Mouse (Mus musculus) embryonic fibroblast, embryonic 13.5 days (primary cell): ENCODE results near the gene Gnat1. TPM values are rescaled to one million over a fixed set of nuclear protein-coding genes. Genes with fewer than 3 reads are reported as not detected.

Experiments
- H3K27ac ChIP-seq: 2 replicates; pipeline ENCODE4 v1.5.1; 2012; ENCODE audit warnings: low read length, control low read depth, inconsistent platforms; ENCODE audit not compliant: insufficient read depth
- H3K4me1 ChIP-seq: 2 replicates; pipeline ENCODE4 v1.6.1; 2011; ENCODE audit warnings: low read length; ENCODE audit not compliant: control insufficient read depth, insufficient read depth
- H3K4me3 ChIP-seq: 2 replicates; pipeline ENCODE4 v1.5.1; 2011; ENCODE audit warnings: mild to moderate bottlenecking, control low read depth, low read length; ENCODE audit not compliant: insufficient read depth
- CTCF ChIP-seq: IDR thresholded peaks from 2 replicates; pipeline ENCODE4 v1.5.1; 2011; ENCODE audit warnings: mild to moderate bottlenecking, control low read depth, low read length, moderate library complexity, borderline replicate concordance; ENCODE audit not compliant: insufficient read depth
- POLR2A ChIP-seq: IDR thresholded peaks from 2 replicates; pipeline ENCODE4 v1.6.1; 2011; ENCODE audit warnings: low read depth, mild to moderate bottlenecking, control low read depth, low read length, moderate library complexity
- polyA plus RNA-seq: library from polyadenylated mRNA; stranded (reverse); fragments of >200 nt; gene quantifications from 2 replicates; pipeline ENCODE4 v1.2.4, GENCODE M21; 2011; ENCODE audit warnings: low read depth; ENCODE audit not compliant: missing spikeins, insufficient read length

The Gnat1 gene
- polyA plus RNA-seq, 1 experiment: not detected

DNA sequence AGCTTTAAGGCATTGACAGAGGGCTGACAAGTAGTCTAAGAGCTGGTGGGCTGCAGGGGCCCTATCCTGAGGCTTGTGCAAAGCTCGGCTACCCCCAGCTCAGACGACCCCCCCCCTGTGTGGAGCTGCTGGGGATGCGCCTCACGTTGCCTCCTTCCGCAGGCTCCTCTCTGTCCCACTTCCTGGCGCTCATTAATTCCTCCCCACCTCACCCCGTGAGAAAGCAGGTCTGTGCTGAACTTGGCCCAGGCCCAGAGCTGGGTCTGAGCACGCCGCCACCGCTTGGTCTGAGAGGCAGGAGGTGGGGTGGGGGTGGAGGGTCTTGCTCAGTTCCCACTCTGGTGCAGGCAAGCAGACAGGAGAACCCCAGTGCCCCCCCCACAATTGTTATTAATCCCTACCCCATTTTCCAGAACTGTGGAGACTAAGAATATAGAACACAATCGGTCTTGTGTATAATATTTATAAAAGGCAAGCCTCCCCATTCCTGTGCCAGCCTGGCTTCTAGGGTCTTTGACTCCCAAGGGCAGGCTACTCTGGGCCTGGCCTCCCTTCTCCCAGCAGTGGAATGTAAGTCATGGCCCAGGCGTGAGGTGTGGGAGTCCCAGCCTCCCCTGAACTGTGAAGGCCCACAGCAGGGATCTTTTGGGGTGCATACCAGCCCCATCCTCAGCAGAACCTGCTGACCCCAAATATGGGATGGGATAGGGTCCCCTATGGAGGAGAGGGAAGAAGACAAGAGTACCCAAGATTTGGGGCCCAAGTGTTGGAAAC, 28.6 kb downstream of the Gnat1 start:
- Histone ChIP-seq H3K4me3 (no peak overlapping the region), H3K27ac (no peak overlapping the region), H3K4me1 (no peaks in the 10 kb centered on the region)
- no peak for TF ChIP-seq CTCF
- TF ChIP-seq POLR2A: no peak

GRCm38 (mm10) chr9:107650225-107650624, 29.3 kb downstream of the Gnat1 start:
- Histone ChIP-seq H3K27ac (no peak overlapping the region), H3K4me1 (no peaks in the 10 kb centered on the region), H3K4me3 (no peak overlapping the region)
- TF ChIP-seq CTCF (no peak), POLR2A (no peak)

DNA sequence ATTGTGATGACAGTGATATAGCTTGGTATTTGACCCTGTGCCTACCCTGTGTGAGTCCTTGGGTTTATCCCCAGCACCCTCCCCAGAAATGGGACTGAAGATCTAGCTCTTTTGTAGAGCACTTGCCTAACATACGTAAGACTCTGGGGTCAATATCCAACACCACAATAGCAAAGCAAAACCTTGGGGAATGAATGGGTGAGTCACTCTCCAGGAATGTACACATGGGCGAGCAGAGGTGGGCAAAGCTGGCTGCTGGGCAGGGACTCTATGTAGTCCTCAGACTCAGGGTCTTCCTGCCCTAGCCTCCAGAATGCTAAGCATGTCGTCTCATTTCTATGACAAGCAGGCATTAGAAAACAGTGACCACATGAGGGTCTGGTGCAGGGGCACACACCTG, 30.7 kb downstream of the Gnat1 start:
- Histone ChIP-seq H3K4me3 (no peak overlapping the region), H3K4me1 (0 out of 2 replicates have a peak, but pooled peaks cover 5% of the 10 kb centered on the region), H3K27ac (no peak overlapping the region)
- TF ChIP-seq POLR2A: no peak
- TF ChIP-seq CTCF: no peak

- H3K4me3 ChIP-seq: no peak overlapping the region
- TF ChIP-seq POLR2A: no peak
- no peak for TF ChIP-seq CTCF
- no peak overlapping the region for H3K27ac ChIP-seq
- H3K4me1 ChIP-seq: 0 out of 2 replicates have a peak, but pooled peaks cover 5% of the 10 kb centered on the region
These were observed 32.5 kb downstream of the Gnat1 start for GRCm38 (mm10) chr9:107646975-107647374.

GRCm38 (mm10) chr9:107645577-107645976, 33.9 kb downstream of the Gnat1 start:
- Histone ChIP-seq H3K27ac (no peak overlapping the region), H3K4me3 (no peak overlapping the region), H3K4me1 (0 out of 2 replicates have a peak, but pooled peaks cover 5% of the 10 kb centered on the region)
- TF ChIP-seq CTCF (peak; percentile 80), POLR2A (no peak)

- no peak for TF ChIP-seq POLR2A
- no peak for TF ChIP-seq CTCF
- Histone ChIP-seq H3K27ac (no peak overlapping the region), H3K4me3 (no peak overlapping the region), H3K4me1 (0 out of 2 replicates have a peak, but pooled peaks cover 5% of the 10 kb centered on the region)
These were observed 34.4 kb downstream of the Gnat1 start for GRCm38 (mm10) chr9:107645153-107645510.

GRCm38 (mm10) chr9:107644495-107645152, 34.9 kb downstream of the Gnat1 start:
- Histone ChIP-seq H3K27ac (no peak overlapping the region), H3K4me1 (0 out of 2 replicates have a peak, but pooled peaks cover 5% of the 10 kb centered on the region), H3K4me3 (peak overlapping the region; percentile 17)
- TF ChIP-seq CTCF: peak; percentile 81
- TF ChIP-seq POLR2A: peak; percentile 73

GRCm38 (mm10) chr9:107643544-107644214, 35.8 kb downstream of the Gnat1 start:
- H3K27ac ChIP-seq: no peak overlapping the region
- H3K4me3 ChIP-seq: no peak overlapping the region
- TF ChIP-seq CTCF (no peak), POLR2A (no peak)
- 0 out of 2 replicates have a peak, but pooled peaks cover 5% of the 10 kb centered on the region for H3K4me1 ChIP-seq

GRCm38 (mm10) chr9:107641666-107642065, 37.8 kb downstream of the Gnat1 start:
- TF ChIP-seq POLR2A (no peak), CTCF (no peak)
- Histone ChIP-seq H3K27ac (no peak overlapping the region), H3K4me3 (no peak overlapping the region), H3K4me1 (0 out of 2 replicates have a peak, but pooled peaks cover 5% of the 10 kb centered on the region)

- no peak overlapping the region for H3K4me3 ChIP-seq
These were observed 39.2 kb downstream of the Gnat1 start for GRCm38 (mm10) chr9:107640257-107640772.

More at GRCm38 (mm10) chr9:107640257-107640772, 39.2 kb downstream of the Gnat1 start:
- no peak for TF ChIP-seq POLR2A
- TF ChIP-seq CTCF: no peak
- peaks cover 5% of the 10 kb centered on the region; the same call in 1 of the 2 replicates for H3K4me1 ChIP-seq
- H3K27ac ChIP-seq: no peak overlapping the region
